Mouse (Mus musculus) myocyte (in vitro differentiated cells): ENCODE data around the gene Rbm12b1.

ENCODE experiments used
- MAX ChIP-seq: IDR thresholded peaks from one replicate; pipeline ENCODE4 v1.6.1; 2011; ENCODE audit warnings: low read depth, mild to moderate bottlenecking, control low read depth
- MYOD1 ChIP-seq, 3 experiments: IDR thresholded peaks; one replicate each; pipeline ENCODE4 v1.6.1; 2011; ENCODE audit warnings: control low read depth in 2 of 3, low read depth in 2 of 3, mild to moderate bottlenecking in 2 of 3, moderate library complexity in 1 of 3; ENCODE audit not compliant: insufficient read length in 2 of 3, control insufficient read depth in 1 of 3
- MYOG ChIP-seq, 3 experiments: IDR thresholded peaks; one replicate each; pipeline ENCODE4 v1.6.1; 2011; ENCODE audit warnings: control low read depth in 2 of 3, low read depth in 2 of 3, mild to moderate bottlenecking in 2 of 3; ENCODE audit not compliant: insufficient read length in 2 of 3, control insufficient read depth in 1 of 3, insufficient read depth in 1 of 3
- POLR2A ChIP-seq: IDR thresholded peaks from one replicate; pipeline ENCODE4 v1.6.1; 2011; ENCODE audit warnings: low read depth, mild to moderate bottlenecking, control low read depth, moderate library complexity; ENCODE audit not compliant: insufficient read length
- TCF12 ChIP-seq: IDR thresholded peaks from one replicate; pipeline ENCODE4 v1.6.1; 2011; ENCODE audit warnings: mild to moderate bottlenecking, control low read depth; ENCODE audit not compliant: poor library complexity, insufficient read depth, severe bottlenecking
- USF1 ChIP-seq: IDR thresholded peaks from one replicate; pipeline ENCODE4 v1.6.1; 2011; ENCODE audit warnings: low read depth, mild to moderate bottlenecking, control low read depth, moderate library complexity

DNA sequence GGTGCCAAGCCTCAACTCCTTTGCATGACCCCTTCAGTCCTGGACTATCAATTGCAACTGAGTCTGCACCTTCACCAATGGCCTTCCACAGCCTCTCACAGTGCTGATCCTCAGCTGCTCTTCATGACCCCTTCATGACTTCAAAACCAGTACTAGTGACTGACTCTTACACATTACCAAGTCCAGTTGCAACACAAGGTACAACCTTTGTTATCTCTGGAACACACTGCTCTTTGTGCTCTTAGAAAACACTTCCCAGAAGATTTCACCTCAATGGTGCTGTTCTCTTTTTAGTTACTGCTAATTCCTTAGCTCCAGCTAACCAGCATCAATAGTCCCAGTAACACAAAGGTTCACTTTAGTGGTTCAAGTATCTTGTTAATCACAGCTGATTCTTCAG lies 7.6 kb downstream of the Rbm12b1 start:
- no peak for TF ChIP-seq TCF12
- TF ChIP-seq MYOG (IDR thresholded peaks at IDR 0.05; ENCODE audit: control insufficient read depth in 1 of 3, insufficient read depth in 1 of 3, insufficient read length in 2 of 3, low read depth in 2 of 3) = no peak
- TF ChIP-seq USF1 = no peak
- no peak for TF ChIP-seq MYOD1 (IDR thresholded peaks at IDR 0.05; ENCODE audit: control insufficient read depth in 1 of 3, insufficient read length in 2 of 3, low read depth in 2 of 3)
- TF ChIP-seq MAX = no peak
- no peak for TF ChIP-seq POLR2A
